Mouse (Mus musculus) spleen, adult 2 months (tissue): Measurements from ENCODE around the gene Med13.

Experiments used
- CTCF ChIP-seq: fragments of 200-500 bp; IDR thresholded peaks from 2 replicates; pipeline ENCODE4 v1.5.1; 2011; ENCODE audit warnings: mild to moderate bottlenecking, inconsistent platforms; ENCODE audit not compliant: insufficient read depth, insufficient read length, insufficient replicate concordance; ENCODE audit errors: extremely low read depth
- POLR2A ChIP-seq: fragments of 200-500 bp; IDR thresholded peaks from 2 replicates; pipeline ENCODE4 v1.6.1; 2011; ENCODE audit warnings: low read depth, low read length, inconsistent platforms

- TF ChIP-seq CTCF (no peak), POLR2A (no peak)
Measured at GRCm38 (mm10) chr11:86369860-86370259, 12.5 kb upstream of the Med13 start.
